Mouse (Mus musculus) MEL (cell line): ENCODE data around the gene Polg. TPM values are rescaled to one million over a fixed set of nuclear protein-coding genes. Genes with fewer than 3 reads are reported as not detected.

Source experiments
- DNase-seq: peaks from one replicate; pipeline ENCODE4 v3.0.0; 2011; ENCODE audit warnings: low read depth, low spot score
- H3K27ac ChIP-seq: 2 replicates; pipeline ENCODE4 v1.5.1; 2012; ENCODE audit warnings: low read depth, mild to moderate bottlenecking, control low read depth, low read length, moderate library complexity; ENCODE audit not compliant: control insufficient read depth
- H3K27me3 ChIP-seq, 2 experiments: fragments of 150-350 bp in 1 of 2; sonication (generic) in 1 of 2; 2 replicates each; pipeline ENCODE4 v1.6.1; 2012; ENCODE audit warnings: low read length in 2 of 2, mild to moderate bottlenecking in 2 of 2, improper control_type of control experiment in 1 of 2, moderate library complexity in 1 of 2; ENCODE audit not compliant: insufficient read depth in 2 of 2, control insufficient read depth in 1 of 2
- H3K36me3 ChIP-seq, 2 experiments: 2 replicates each; pipeline ENCODE4 v1.6.1; 2012 to 2014; ENCODE audit warnings: low read length in 2 of 2, improper control_type of control experiment in 1 of 2, inconsistent platforms in 1 of 2, mild to moderate bottlenecking in 1 of 2; ENCODE audit not compliant: insufficient read depth in 2 of 2, control insufficient read depth in 1 of 2
- H3K4me1 ChIP-seq, 2 experiments: fragments of 150-350 bp in 1 of 2; sonication (generic) in 1 of 2; 2 replicates each; pipeline ENCODE4 v1.6.1; 2012; ENCODE audit warnings: low read length in 2 of 2, improper control_type of control experiment in 1 of 2, mild to moderate bottlenecking in 1 of 2; ENCODE audit not compliant: insufficient read depth in 2 of 2, control insufficient read depth in 1 of 2
- H3K4me3 ChIP-seq, 2 experiments: fragments of 150-350 bp in 1 of 2; sonication (generic) in 1 of 2; 2 replicates each; pipeline ENCODE4 v1.5.1; 2012; ENCODE audit warnings: low read depth in 2 of 2, low read length in 2 of 2, mild to moderate bottlenecking in 2 of 2, moderate library complexity in 2 of 2, control low read depth in 1 of 2, improper control_type of control experiment in 1 of 2; ENCODE audit not compliant: control insufficient read depth in 1 of 2, insufficient read depth in 1 of 2
- H3K79me2 ChIP-seq: 2 replicates; pipeline ENCODE4 v1.6.1; 2012; ENCODE audit warnings: mild to moderate bottlenecking, low read length, moderate library complexity; ENCODE audit not compliant: control insufficient read depth, poor library complexity, insufficient read depth
- H3K9ac ChIP-seq: 2 replicates; pipeline ENCODE4 v1.6.1; 2012; ENCODE audit warnings: low read depth, mild to moderate bottlenecking, control low read depth, low read length, moderate library complexity; ENCODE audit not compliant: control insufficient read depth, poor library complexity, severe bottlenecking
- H3K9me3 ChIP-seq: fragments of 150-350 bp; sonication (generic); replicated peaks from 2 replicates; pipeline ENCODE4 v1.6.1; 2012; ENCODE audit warnings: mild to moderate bottlenecking, low read length, improper control_type of control experiment, moderate library complexity; ENCODE audit not compliant: insufficient read depth
- CHD1 ChIP-seq: IDR thresholded peaks from 2 replicates; pipeline ENCODE4 v1.6.1; 2012; ENCODE audit warnings: low read depth, mild to moderate bottlenecking, inconsistent platforms, low read length, improper control_type of control experiment
- E2F4 ChIP-seq: IDR thresholded peaks from 2 replicates; pipeline ENCODE4 v1.6.1; 2011; ENCODE audit warnings: low read depth, low read length, improper control_type of control experiment, borderline replicate concordance
- EP300 ChIP-seq, 2 experiments: IDR thresholded peaks; 2 replicates each; pipeline ENCODE4 v1.6.1; 2011; ENCODE audit warnings: improper control_type of control experiment in 2 of 2, low read length in 2 of 2, low read depth in 1 of 2, mild to moderate bottlenecking in 1 of 2
- GATA1 ChIP-seq: IDR thresholded peaks from 2 replicates; pipeline ENCODE4 v1.6.1; 2011; ENCODE audit warnings: low read depth, low read length, improper control_type of control experiment
- HCFC1 ChIP-seq: IDR thresholded peaks from 2 replicates; pipeline ENCODE4 v1.6.1; 2012; ENCODE audit warnings: low read depth, mild to moderate bottlenecking, inconsistent platforms, low read length, improper control_type of control experiment, moderate library complexity
- JUND ChIP-seq: IDR thresholded peaks from 2 replicates; pipeline ENCODE4 v1.6.1; 2011; ENCODE audit warnings: low read depth, mild to moderate bottlenecking, improper control_type of control experiment, low read length
- MAX ChIP-seq: IDR thresholded peaks from 2 replicates; pipeline ENCODE4 v1.6.1; 2011; ENCODE audit warnings: low read length, improper control_type of control experiment
- MAZ ChIP-seq: IDR thresholded peaks from 2 replicates; pipeline ENCODE4 v1.6.1; 2012; ENCODE audit warnings: low read depth, mild to moderate bottlenecking, inconsistent platforms, low read length, improper control_type of control experiment
- MYC ChIP-seq: IDR thresholded peaks from 2 replicates; pipeline ENCODE4 v1.6.1; 2011; ENCODE audit warnings: low read depth, mild to moderate bottlenecking, low read length, improper control_type of control experiment, moderate library complexity
- POLR2AphosphoS2 ChIP-seq: IDR thresholded peaks from 2 replicates; pipeline ENCODE4 v1.6.1; 2011; ENCODE audit warnings: low read length, improper control_type of control experiment
- RAD21 ChIP-seq: IDR thresholded peaks from 2 replicates; pipeline ENCODE4 v1.6.1; 2011; ENCODE audit warnings: mild to moderate bottlenecking, low read depth, low read length, improper control_type of control experiment
- RCOR1 ChIP-seq: IDR thresholded peaks from 2 replicates; pipeline ENCODE4 v1.6.1; 2012; ENCODE audit warnings: low read depth, mild to moderate bottlenecking, inconsistent platforms, low read length, improper control_type of control experiment
- SIN3A ChIP-seq: IDR thresholded peaks from 2 replicates; pipeline ENCODE4 v1.6.1; 2012; ENCODE audit warnings: low read length, improper control_type of control experiment, inconsistent platforms
- USF2 ChIP-seq, 2 experiments: IDR thresholded peaks; 2 replicates each; pipeline ENCODE4 v1.6.1; 2011 to 2012; ENCODE audit warnings: improper control_type of control experiment in 2 of 2, low read length in 2 of 2, borderline replicate concordance in 1 of 2, inconsistent platforms in 1 of 2, low read depth in 1 of 2, mild to moderate bottlenecking in 1 of 2; ENCODE audit not compliant: insufficient read depth in 1 of 2
- ZNF384 ChIP-seq: IDR thresholded peaks from 2 replicates; pipeline ENCODE4 v1.6.1; 2012; ENCODE audit warnings: low read depth, mild to moderate bottlenecking, inconsistent platforms, low read length, improper control_type of control experiment
- polyA plus RNA-seq, 2 experiments: library from polyadenylated mRNA; stranded (reverse) in 1 of 2; unstranded in 1 of 2; fragments of >175 nt in 1 of 2; fragments of >200 nt in 1 of 2; gene quantifications; 2 replicates each; pipeline versions ENCODE4 v1.2.1 to v1.2.4; 2012; ENCODE audit warnings: low replicate concordance in 2 of 2, low read depth in 1 of 2; ENCODE audit not compliant: insufficient read length in 2 of 2, insufficient read depth in 1 of 2, missing spikeins in 1 of 2
- total RNA-seq: library from RNA; depleted of rRNA; stranded (reverse); fragments of 300-350 nt; gene quantifications from 2 replicates; pipeline ENCODE4 v1.2.3, GENCODE M21; 2012

Gene Polg
- total and polyA plus RNA-seq, 3 experiments = 82.7 to 129 TPM; not detected in 1

DNA sequence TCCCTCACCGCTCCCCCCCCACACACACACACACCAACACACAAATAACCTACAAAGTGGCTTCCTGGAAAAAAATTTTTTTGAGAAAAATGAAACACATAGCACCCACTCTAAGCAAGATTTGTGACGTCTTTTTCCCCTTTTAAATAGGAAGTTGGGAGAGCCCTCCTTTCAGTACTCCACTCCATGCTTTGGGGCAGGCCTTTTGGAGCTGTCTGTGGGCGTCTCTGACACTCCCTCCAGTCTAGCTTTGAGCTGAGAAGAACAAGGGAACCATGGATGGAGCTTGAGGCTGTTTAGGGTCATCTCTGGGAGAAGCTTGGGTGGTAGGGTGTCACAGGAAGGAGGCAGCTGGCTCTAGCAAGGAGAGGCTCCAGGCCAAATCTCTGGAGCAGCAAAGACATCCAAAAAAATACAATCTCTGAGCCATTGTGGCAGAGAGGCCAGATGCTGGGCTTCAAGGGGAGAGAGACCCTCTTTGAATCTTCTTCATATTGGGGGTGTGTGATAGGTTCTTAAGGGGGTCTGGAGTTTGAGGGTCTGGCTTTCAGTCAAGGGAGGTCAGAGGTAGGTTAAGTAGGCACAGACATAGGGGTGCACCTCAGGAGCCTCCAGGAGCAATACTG, 34.6 kb upstream of the Polg start:
- H3K4me1 ChIP-seq = peaks cover 0 to 1% of the 10 kb centered on the region in 2 experiments; a peak in 1 of 4 replicates
- no peak overlapping the region for H3K9ac ChIP-seq
- no peaks in the 10 kb centered on the region for H3K9me3 ChIP-seq
- no peaks in the 10 kb centered on the region for H3K79me2 ChIP-seq
- no peak for DNase-seq
- H3K4me3 ChIP-seq = no peak overlapping the region
- no peak for TF ChIP-seq POLR2AphosphoS2
- no peaks in the 10 kb centered on the region for H3K27me3 ChIP-seq
- no peak overlapping the region for H3K27ac ChIP-seq
- H3K36me3 ChIP-seq = no peaks in the 10 kb centered on the region

DNA sequence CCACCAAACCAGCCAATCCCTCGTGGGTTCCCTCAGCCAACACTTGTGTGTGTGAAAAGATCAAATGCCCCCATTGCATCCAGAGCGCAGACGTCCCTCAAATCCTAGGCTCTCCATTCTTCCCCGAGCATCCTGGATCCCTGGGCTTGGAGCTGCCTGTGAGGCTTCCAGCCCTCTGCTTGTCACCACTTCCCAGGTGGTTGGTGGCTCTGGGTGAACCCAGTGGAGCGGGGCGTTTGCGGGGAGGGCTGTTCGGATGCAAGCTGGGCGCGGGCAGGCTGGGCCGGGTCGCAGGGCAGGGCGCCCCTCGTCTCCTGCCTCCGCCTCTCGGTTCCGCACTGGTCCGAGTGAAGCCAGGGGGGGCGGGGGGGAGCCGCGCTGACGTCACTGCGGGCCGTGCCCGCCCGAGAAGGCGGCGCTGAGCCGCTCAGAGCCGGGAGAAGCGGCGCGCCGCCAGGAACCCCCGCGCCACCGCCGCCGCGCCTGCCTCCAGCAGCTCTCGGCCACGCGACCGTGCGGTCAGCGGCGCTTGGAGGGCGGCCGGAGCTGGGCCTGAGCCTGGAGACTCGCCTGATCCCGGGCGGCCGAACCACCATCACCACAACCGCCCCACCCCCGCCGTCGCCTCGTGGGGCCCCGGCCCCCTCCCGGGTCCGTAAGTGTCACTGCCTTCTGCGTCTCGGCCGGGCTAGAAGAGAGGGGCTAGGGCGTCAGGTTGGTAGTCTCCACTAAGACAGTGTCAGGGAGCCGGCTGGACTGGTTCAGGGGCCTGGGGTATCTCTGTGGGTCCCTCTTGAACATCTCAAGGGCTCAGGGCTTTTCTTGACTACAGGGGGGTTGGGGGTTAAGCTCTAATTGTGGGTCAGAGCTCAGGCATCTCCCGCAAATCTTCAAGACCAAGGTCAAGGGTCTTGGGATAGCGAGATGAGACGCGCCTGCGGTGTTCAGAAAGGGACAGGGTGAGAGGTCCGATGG, 33.7 kb upstream of the Polg start:
- H3K27ac ChIP-seq = no peak overlapping the region
- no peaks in the 10 kb centered on the region for H3K36me3 ChIP-seq
- H3K27me3 ChIP-seq = no peaks in the 10 kb centered on the region
- TF ChIP-seq MAZ = no peak
- no peak for TF ChIP-seq RCOR1
- no peak for TF ChIP-seq MAX
- TF ChIP-seq CHD1 = no peak
- no peak for TF ChIP-seq USF2 (IDR thresholded peaks at IDR 0.05; ENCODE audit: borderline replicate concordance in 1 of 2, insufficient read depth in 1 of 2, low read depth in 1 of 2, low read length in 2 of 2)
- TF ChIP-seq EP300 (IDR thresholded peaks at IDR 0.05; ENCODE audit: low read depth in 1 of 2, low read length in 2 of 2) = no peak
- TF ChIP-seq SIN3A = no peak
- no peak for TF ChIP-seq HCFC1
- no peak for TF ChIP-seq RAD21
- no peaks in the 10 kb centered on the region for H3K9me3 ChIP-seq
- peaks cover 0 to 4% of the 10 kb centered on the region in 2 experiments; a peak in 1 of 4 replicates for H3K4me1 ChIP-seq
- H3K9ac ChIP-seq = no peak overlapping the region
- DNase-seq = no peak
- no peaks in the 10 kb centered on the region for H3K79me2 ChIP-seq
- H3K4me3 ChIP-seq = no peak overlapping the region

GRCm38 (mm10) chr7:79498965-79499595, 32.9 kb upstream of the Polg start:
- Histone ChIP-seq H3K9me3 (no peaks in the 10 kb centered on the region), H3K36me3 (no peaks in the 10 kb centered on the region), H3K27ac (no peak overlapping the region), H3K79me2 (no peaks in the 10 kb centered on the region), H3K9ac (no peak overlapping the region), H3K4me3 (no peak overlapping the region), H3K27me3 (no peaks in the 10 kb centered on the region), H3K4me1 (peaks cover 0 to 4% of the 10 kb centered on the region in 2 experiments; a peak in 1 of 4 replicates)
- TF ChIP-seq MYC (no peak), JUND (no peak), E2F4 (no peak), CHD1 (no peak), GATA1 (no peak), ZNF384 (no peak)
- no peak for DNase-seq
